Mouse (Mus musculus): ENCODE data around the gene Gga1.

Gene Gga1

DNA sequence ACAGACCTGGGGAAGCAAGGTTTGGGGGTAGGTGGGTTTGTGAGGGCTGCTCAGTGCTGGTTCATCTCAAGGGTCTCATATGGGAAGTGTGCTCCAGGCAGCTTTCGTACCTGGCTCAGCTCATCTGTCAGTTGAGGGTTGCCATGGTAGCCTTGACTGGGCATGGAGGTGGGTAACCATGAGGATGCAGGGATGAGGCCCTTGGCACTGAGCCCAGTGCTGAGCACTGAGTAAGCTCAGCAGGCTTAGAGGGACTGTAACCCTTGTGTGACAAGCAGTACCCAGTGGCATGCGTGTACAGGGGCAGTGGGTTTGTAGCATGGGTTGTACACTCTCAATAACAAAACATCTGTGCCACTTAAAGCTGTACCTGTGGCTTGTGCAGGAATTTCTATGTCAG, 61.0 kb downstream of the Gga1 start:
- no peak for DNase-seq (ENCODE audit: low read depth)

DNA sequence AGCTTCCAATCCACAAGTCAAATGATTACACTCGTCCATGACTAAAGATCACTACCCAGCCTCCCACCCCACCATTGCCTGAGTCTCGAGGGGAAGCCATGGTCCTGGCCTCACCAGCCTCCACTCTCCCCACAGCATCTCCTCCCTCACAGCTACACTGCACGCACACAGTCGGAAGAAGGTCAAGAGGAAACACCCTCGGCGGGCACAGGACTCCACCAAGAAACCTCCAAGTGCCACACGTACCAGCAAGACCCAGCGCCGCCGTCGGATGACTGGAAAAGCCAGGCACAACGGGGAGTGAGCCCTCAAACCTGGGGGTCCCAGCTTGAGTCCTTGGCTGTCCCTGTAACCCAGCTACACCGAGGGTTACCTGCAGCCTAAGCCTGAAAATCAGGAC, 63.3 kb downstream of the Gga1 start:
- no peak for DNase-seq (ENCODE audit: low read depth)

DNA sequence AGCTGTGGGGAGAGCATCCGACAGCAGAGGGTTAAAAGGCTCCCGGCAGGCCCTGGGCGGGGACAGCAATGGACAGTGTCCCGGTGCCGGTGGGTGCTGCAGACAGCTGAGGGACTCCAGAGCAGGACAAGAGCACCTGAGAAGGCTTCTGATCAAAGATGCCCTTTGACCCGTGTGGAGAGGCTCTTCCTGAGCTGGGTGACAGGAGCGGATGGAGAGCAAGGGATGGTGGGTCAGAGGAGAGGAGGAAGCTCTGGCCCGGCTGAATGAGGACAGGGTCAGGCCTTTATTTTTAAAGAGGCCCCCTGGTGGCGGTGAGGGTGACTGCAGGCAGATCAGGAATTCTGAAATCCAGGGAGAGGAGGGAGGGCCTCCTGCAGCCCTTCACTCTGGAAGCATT, 65.7 kb downstream of the Gga1 start:
- DNase-seq (ENCODE audit: low read depth) = no peak

All from c-Kit-positive CD71-negative TER-119-negative erythroid progenitor cells, embryonic 14.5 days (primary cell).